Mouse (Mus musculus): ENCODE results near the gene Plk5.

GRCm38 (mm10) chr10:80357336-80357735 is 1.1 kb downstream of the Plk5 start:
- no peak for TF ChIP-seq CTCF (IDR thresholded peaks at IDR 0.05; ENCODE audit: extremely low read depth, insufficient read depth, insufficient read length, insufficient replicate concordance)
- no peak for TF ChIP-seq POLR2A (IDR thresholded peaks at IDR 0.05; ENCODE audit: low read depth, low read length)
